Mouse (Mus musculus) sigmoid colon, adult 10 weeks (tissue): ENCODE data around the gene Cdh1. TPM values are rescaled to one million over a fixed set of nuclear protein-coding genes. Genes with fewer than 3 reads are reported as not detected.

Experiments used
- polyA plus RNA-seq: library from polyadenylated mRNA; stranded (reverse); fragments of 350-450 nt; fragmentation: Illumina TruSeq; extraction: RNeasy Lipid Tissue Mini Kit (QIAGEN cat#74804); gene quantifications from one replicate; pipeline ENCODE4 v1.2.3, GENCODE M21; 2014; ENCODE audit warnings: low read depth, low replicate concordance

Cdh1 gene
- 600 TPM for polyA plus RNA-seq

DNA sequence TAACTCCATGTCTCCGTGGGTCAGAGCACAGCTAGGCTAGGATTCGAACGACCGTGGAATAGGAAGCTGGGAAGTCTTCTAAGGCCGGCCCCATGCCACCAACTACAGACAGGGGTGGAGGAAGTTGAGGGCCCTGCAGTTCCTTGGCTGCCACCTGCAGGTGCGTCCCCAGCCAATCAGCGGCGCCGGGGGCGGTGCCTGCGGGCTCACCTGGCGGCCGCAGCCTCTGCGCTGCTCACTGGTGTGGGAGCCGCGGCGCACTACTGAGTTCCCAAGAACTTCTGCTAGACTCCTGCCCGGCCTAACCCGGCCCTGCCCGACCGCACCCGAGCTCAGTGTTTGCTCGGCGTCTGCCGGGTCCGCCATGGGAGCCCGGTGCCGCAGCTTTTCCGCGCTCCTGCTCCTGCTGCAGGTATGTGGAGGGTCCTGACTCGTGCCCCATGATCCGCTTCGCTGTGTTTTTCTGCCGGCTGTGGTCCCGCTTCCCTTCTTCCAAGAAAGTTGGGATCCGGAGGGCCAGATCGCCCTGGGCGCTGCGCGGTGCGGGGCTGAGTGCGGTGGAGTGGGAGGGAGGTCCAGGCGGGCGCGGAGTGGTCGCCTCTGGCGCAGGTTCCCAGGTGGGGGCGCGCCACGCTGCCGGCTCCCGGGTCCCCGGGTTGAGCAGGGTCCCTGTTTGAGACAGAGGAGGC, at the start of gene Cdh1:
Gene Cdh1 (plus strand): TSS at position 221 of the 689 bp plus-strand sequence.

DNA sequence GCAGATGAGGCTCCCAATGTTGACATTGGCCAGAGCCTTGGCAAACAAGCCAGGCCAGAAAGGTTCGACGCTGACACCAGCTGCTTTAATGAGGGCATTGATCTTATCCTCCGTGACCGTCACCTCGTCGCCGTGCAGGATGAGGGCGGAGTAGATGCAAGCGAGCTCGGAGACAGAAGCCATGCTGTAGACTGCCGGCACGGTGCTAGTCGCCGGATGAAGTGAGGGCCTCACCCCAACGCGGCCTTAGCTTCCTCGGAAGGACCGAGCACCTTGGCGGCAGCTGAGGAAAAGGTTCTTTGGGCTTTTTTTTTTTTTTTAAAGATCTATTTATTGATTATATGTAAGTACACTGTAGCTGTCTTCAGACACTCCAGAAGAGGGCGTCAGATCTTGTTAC, 30.0 kb upstream of the Cdh1 start, which contains the start of gene Gm10073:
Gene Gm10073 (minus strand): TSS at position 294 of the 400 bp plus-strand sequence.

DNA sequence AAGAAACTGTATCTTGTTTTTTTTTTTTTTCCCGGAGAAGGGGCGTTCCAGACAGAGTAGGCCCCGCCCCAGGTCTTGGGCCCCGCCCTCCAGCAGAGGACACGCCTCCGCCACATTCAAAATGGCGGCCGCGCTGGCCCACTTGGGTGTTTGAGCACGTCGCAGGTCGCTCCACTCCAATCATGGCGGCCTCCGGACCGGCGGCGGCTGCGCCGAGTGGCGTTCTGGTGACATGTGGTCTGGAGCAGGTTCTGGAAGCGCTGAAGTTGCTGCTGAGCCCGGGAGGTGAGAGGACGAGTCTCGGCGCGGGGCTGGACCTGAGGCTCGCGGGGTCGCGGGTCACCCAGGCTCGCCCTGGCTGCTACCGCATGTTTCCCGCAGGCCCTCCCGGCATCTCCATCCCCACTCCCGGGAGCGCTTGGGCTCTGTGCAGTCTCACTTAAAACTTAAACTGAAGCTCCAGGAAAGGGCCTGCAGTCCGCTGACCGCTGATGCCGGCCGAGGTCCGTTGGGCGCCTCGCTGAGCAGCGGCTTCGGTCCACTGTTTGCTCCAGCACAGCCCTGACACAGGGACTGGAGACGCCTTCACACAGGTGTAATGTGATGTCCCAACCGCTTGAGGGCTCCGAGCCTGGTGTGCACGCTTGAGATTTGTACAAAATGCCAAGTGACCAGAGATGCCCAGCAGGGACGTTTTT, 80.0 kb downstream of the Cdh1 start, which contains the start of gene Tango6:
Gene Tango6 (plus strand): TSS at position 98 of the 698 bp plus-strand sequence.

Other genes starting within 250 kb of the Cdh1 start
- 6.9 TPM for gene Zfp90, start 188.0 kb upstream of the Cdh1 start, polyA plus RNA-seq
- not detected for gene 6030452D12Rik, start 102.8 kb upstream of the Cdh1 start, polyA plus RNA-seq
- 0.09 TPM for gene Cdh3, start 92.5 kb upstream of the Cdh1 start, polyA plus RNA-seq
- gene Gm10073, start 29.9 kb upstream of the Cdh1 start, polyA plus RNA-seq: not detected
- 0.73 TPM for gene Tango6, start 79.7 kb downstream of the Cdh1 start, polyA plus RNA-seq